Mouse (Mus musculus) forebrain, embryonic 14.5 days (tissue): Measurements from ENCODE around the gene Dennd4a. TPM values are rescaled to one million over a fixed set of nuclear protein-coding genes. Genes with fewer than 3 reads are reported as not detected.

Experiments used
- polyA plus RNA-seq: library from polyadenylated mRNA; unstranded; fragments of >200 nt; fragmentation: Nextera tagmentation; extraction: Ambion mirVana; gene quantifications from 2 replicates; pipeline ENCODE4 v1.2.1, GENCODE M21; 2014

Gene Dennd4a
- polyA plus RNA-seq, 1 experiment from 2014 or later = 7.5 TPM

Other genes starting within 250 kb of the Dennd4a start
- 410 and 427 TPM in 2 replicates for gene Rab11a, start 73.6 kb upstream of the Dennd4a start, polyA plus RNA-seq
- gene Slc24a1, start 140.3 kb downstream of the Dennd4a start, polyA plus RNA-seq = 0.03 and 0.05 TPM in 2 replicates
- 49.0 and 49.8 TPM in 2 replicates for gene Ints14, start 149.6 kb downstream of the Dennd4a start, polyA plus RNA-seq
- 67.4 and 86.3 TPM in 2 replicates for gene Hacd3, start 210.4 kb downstream of the Dennd4a start, polyA plus RNA-seq
- 36.3 and 37.3 TPM in 2 replicates for gene Dpp8, start 221.1 kb downstream of the Dennd4a start, polyA plus RNA-seq